Mouse (Mus musculus) brown adipose tissue, adult 24 weeks (tissue): ENCODE results near the gene Med16. TPM values are rescaled to one million over a fixed set of nuclear protein-coding genes. Genes with fewer than 3 reads are reported as not detected.

Experiments used
- H3K27ac ChIP-seq: fragments of 200-500 bp; replicated peaks from 2 replicates; pipeline ENCODE4 v1.5.1; 2012; ENCODE audit warnings: low read depth, mild to moderate bottlenecking, low read length
- H3K4me1 ChIP-seq: fragments of 200-500 bp; 2 replicates; pipeline ENCODE4 v1.6.1; 2012; ENCODE audit warnings: low read length, mixed read lengths; ENCODE audit not compliant: control insufficient read depth, insufficient read depth, insufficient read length
- H3K4me3 ChIP-seq: fragments of 200-500 bp; 2 replicates; pipeline ENCODE4 v1.5.1; 2012; ENCODE audit warnings: low read depth, mild to moderate bottlenecking, low read length, moderate library complexity; ENCODE audit not compliant: insufficient read depth
- polyA plus RNA-seq: library from polyadenylated mRNA; stranded (reverse); fragments of >200 nt; gene quantifications from 2 replicates; pipeline ENCODE4 v1.2.4, GENCODE M21; 2012; ENCODE audit not compliant: missing spikeins, insufficient read depth, insufficient read length

Med16 gene
- polyA plus RNA-seq, 1 experiment, result 11.2 TPM

- H3K27ac ChIP-seq, result peak overlapping the region; percentile 11; the same call in 1 of the 2 replicates
- peak overlapping the region; percentile 89 for H3K4me3 ChIP-seq
- H3K4me1 ChIP-seq, result peaks cover 26% of the 10 kb centered on the region
Measured at GRCm38 (mm10) chr10:79856704-79857451, 51.8 kb downstream of the Med16 start.

DNA sequence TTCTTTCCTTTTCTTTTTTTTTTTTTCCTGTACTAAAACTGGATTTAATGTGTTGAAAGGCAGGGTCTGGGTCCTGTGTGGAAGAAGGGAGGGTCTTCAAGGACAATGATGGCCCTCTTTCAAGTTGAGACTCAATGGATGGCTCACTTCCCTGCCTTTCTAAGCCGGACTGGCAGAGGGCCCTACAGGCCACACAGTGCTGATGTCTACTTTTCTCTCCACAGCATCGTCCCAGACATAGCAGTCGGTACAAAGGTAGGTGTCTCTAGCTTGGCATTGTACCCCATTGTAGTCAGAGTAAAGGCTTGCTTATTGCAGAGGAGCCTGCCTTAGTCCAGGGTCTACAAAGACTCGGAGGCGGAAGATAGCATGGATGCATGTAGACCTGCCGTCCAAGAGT is 52.4 kb downstream of the Med16 start:
- Histone ChIP-seq H3K27ac (0 out of 2 replicates have a peak overlapping the region, but pooled peaks have one; percentile 1), H3K4me1 (peaks cover 32% of the 10 kb centered on the region), H3K4me3 (peak overlapping the region; percentile 89)

DNA sequence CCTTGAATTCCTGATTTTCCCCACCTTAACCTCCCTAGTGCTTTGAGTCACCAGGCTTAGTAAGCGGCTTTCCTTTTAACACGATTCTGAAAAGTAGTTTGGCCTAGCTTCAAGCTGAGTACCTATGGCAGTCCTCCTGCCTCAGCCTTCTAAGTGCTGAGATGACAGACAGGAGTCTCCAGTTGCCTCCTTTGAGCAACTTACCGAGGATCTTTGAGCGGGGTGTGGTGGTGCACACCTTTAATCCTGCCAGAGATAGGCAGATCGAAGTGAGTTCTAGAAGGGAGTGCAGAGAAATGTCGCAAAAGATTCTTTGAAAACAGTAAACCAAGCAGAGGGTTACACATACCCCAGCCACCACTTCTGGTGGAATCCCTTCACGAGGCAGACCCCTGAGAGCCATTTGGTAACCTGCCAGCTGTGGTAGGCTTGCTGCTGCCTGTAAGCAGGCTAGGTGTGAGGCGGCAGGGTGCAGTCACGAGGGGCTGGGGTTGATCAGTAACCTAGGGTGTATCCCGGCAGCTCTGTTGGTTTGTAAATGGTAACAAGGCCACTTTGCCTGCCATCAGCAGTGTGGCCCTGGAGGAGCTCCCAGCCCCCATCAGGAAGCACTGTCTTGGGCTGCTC is 53.1 kb downstream of the Med16 start:
- Histone ChIP-seq H3K4me3 (peak overlapping the region; percentile 89), H3K4me1 (peaks cover 33% of the 10 kb centered on the region), H3K27ac (peak overlapping the region; percentile 89)

- Histone ChIP-seq H3K27ac (peak overlapping the region; percentile 89), H3K4me1 (peaks cover 35% of the 10 kb centered on the region), H3K4me3 (peak overlapping the region; percentile 89)
Measured at GRCm38 (mm10) chr10:79854801-79855541, 53.8 kb downstream of the Med16 start.

DNA sequence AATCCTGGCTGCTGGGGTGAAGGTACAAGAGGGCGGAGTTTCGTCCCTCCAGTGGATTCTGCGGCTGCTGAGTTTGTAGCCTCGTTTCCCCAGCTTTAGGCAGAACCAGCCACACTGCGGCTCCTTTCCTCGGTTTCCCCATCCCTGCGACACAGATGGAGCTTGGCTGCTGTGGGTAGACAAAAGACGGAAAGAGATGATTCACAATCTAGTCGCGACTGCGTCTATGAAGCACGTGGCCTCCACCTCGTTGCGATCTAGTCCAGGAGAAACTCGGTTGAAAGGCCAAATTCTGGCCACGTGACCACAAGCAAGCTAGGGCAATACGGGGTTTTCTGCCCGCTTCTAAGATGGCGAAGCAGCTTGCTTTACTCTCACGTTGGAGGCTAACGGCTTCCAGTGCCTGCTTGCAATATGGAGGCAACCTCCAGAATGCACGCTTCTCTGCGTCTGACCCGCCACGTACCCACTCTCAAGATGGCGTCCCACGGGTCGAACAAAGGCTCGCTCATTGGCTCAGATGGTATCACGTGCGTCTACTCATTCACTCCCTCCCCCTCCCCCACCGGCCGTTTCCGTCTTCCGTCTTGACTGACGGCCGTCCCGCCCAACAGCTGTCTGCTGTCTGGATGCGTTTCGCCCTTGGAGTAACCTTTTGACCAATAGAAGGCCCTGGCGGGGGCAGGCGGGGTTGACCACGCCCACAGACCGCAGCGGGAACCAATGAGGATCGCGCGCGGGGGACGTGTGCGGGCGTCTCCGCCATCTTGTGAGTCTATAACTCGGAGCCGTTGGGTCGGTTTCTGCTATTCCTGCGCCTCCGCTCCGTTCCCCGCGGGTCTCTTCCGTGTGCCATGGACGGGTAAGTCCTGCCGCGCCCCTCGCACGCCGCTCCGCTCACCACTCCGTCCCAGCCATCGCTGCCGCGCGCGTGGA is 54.6 kb downstream of the Med16 start, which contains the start of gene Ptbp1:
Ptbp1 (plus strand) TSS at position 568 of the 936 bp plus-strand sequence.
- Histone ChIP-seq H3K4me1 (peaks cover 38% of the 10 kb centered on the region), H3K27ac (peak within 1 kb of the TSS; percentile 97), H3K4me3 (peak within 1 kb of the TSS; percentile 89)

DNA sequence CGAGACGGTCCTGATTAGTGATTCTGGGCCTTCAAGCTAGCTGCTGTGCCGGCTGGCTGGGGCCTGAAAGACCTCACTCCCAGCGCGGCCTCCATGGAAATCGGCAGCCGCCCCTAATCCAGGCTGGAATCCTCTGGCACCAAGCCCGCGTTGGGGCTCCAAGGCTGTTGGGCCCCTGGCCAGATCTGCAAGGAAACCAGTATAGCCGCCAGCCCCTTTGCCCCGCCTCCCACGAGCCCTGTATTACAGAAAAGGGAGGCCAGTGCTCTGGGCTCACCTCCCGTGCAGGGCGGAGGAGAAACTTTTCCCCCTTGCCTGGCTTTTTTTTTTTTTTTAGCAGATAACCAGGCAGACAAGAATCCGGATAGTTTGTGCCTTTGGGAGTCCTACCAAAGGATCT is 55.3 kb downstream of the Med16 start:
- peaks cover 38% of the 10 kb centered on the region for H3K4me1 ChIP-seq
- peak overlapping the region; percentile 97 for H3K27ac ChIP-seq
- H3K4me3 ChIP-seq, result peak overlapping the region; percentile 57

DNA sequence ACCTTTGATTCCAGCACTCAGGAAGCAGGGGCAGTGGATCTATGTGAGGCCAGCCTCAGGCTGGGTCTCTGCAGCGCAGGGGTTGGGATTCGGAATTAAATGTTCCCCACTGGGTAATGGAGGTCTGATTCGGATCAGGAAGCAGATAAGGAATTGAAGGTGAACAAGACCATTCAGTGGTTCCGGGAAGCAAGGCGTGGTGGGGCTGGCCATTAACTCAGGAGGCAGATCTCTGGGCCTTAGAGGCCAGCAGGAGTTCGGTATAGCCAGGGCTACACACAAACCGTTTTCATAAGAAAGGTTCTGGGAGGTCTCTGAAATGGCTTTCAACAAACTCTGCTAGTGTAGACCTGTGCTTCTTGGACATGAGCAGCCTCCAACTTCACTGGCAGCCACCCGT is 55.9 kb downstream of the Med16 start:
- H3K4me1 ChIP-seq, result peaks cover 38% of the 10 kb centered on the region
- peak overlapping the region; percentile 97 for H3K27ac ChIP-seq
- H3K4me3 ChIP-seq, result peak overlapping the region; percentile 57

- H3K4me1 ChIP-seq, result peaks cover 32% of the 10 kb centered on the region
- peak overlapping the region; percentile 97 for H3K27ac ChIP-seq
- H3K4me3 ChIP-seq, result peak overlapping the region; percentile 57; the same call in 1 of the 2 replicates
Measured at GRCm38 (mm10) chr10:79852107-79852789, 56.5 kb downstream of the Med16 start.

- H3K4me1 ChIP-seq, result peaks cover 26% of the 10 kb centered on the region
- H3K27ac ChIP-seq, result peak overlapping the region; percentile 97
- no peak overlapping the region for H3K4me3 ChIP-seq
Measured at GRCm38 (mm10) chr10:79851653-79852052, 57.1 kb downstream of the Med16 start.

GRCm38 (mm10) chr10:79849941-79850628 is 58.6 kb downstream of the Med16 start:
- Histone ChIP-seq H3K4me3 (no peak overlapping the region), H3K4me1 (peaks cover 24% of the 10 kb centered on the region), H3K27ac (no peak overlapping the region)

- H3K4me3 ChIP-seq, result no peak overlapping the region
- H3K27ac ChIP-seq, result no peak overlapping the region
- H3K4me1 ChIP-seq, result peaks cover 10% of the 10 kb centered on the region; the same call in 1 of the 2 replicates
Measured at GRCm38 (mm10) chr10:79846553-79846952, 62.2 kb downstream of the Med16 start.
